Mouse (Mus musculus) MEL (cell line): ENCODE data around the gene Nxnl1. TPM values are rescaled to one million over a fixed set of nuclear protein-coding genes. Genes with fewer than 3 reads are reported as not detected.
A peak's percentile ranks its signal among the peaks of the same experiment; 100 is the strongest.

Source experiments
- DNase-seq: peaks from one replicate; pipeline ENCODE4 v3.0.0; 2011; ENCODE audit warnings: low read depth, low spot score
- H3K27ac ChIP-seq: 2 replicates; pipeline ENCODE4 v1.5.1; 2012; ENCODE audit warnings: low read depth, mild to moderate bottlenecking, control low read depth, low read length, moderate library complexity; ENCODE audit not compliant: control insufficient read depth
- H3K27me3 ChIP-seq, 2 experiments: fragments of 150-350 bp in 1 of 2; sonication (generic) in 1 of 2; 2 replicates each; pipeline ENCODE4 v1.6.1; 2012; ENCODE audit warnings: low read length in 2 of 2, mild to moderate bottlenecking in 2 of 2, improper control_type of control experiment in 1 of 2, moderate library complexity in 1 of 2; ENCODE audit not compliant: insufficient read depth in 2 of 2, control insufficient read depth in 1 of 2
- H3K36me3 ChIP-seq, 2 experiments: 2 replicates each; pipeline ENCODE4 v1.6.1; 2012 to 2014; ENCODE audit warnings: low read length in 2 of 2, improper control_type of control experiment in 1 of 2, inconsistent platforms in 1 of 2, mild to moderate bottlenecking in 1 of 2; ENCODE audit not compliant: insufficient read depth in 2 of 2, control insufficient read depth in 1 of 2
- H3K4me1 ChIP-seq, 2 experiments: fragments of 150-350 bp in 1 of 2; sonication (generic) in 1 of 2; 2 replicates each; pipeline ENCODE4 v1.6.1; 2012; ENCODE audit warnings: low read length in 2 of 2, improper control_type of control experiment in 1 of 2, mild to moderate bottlenecking in 1 of 2; ENCODE audit not compliant: insufficient read depth in 2 of 2, control insufficient read depth in 1 of 2
- H3K4me3 ChIP-seq, 2 experiments: fragments of 150-350 bp in 1 of 2; sonication (generic) in 1 of 2; 2 replicates each; pipeline ENCODE4 v1.5.1; 2012; ENCODE audit warnings: low read depth in 2 of 2, low read length in 2 of 2, mild to moderate bottlenecking in 2 of 2, moderate library complexity in 2 of 2, control low read depth in 1 of 2, improper control_type of control experiment in 1 of 2; ENCODE audit not compliant: control insufficient read depth in 1 of 2, insufficient read depth in 1 of 2
- H3K79me2 ChIP-seq: 2 replicates; pipeline ENCODE4 v1.6.1; 2012; ENCODE audit warnings: mild to moderate bottlenecking, low read length, moderate library complexity; ENCODE audit not compliant: control insufficient read depth, poor library complexity, insufficient read depth
- H3K9ac ChIP-seq: 2 replicates; pipeline ENCODE4 v1.6.1; 2012; ENCODE audit warnings: low read depth, mild to moderate bottlenecking, control low read depth, low read length, moderate library complexity; ENCODE audit not compliant: control insufficient read depth, poor library complexity, severe bottlenecking
- H3K9me3 ChIP-seq: fragments of 150-350 bp; sonication (generic); replicated peaks from 2 replicates; pipeline ENCODE4 v1.6.1; 2012; ENCODE audit warnings: mild to moderate bottlenecking, low read length, improper control_type of control experiment, moderate library complexity; ENCODE audit not compliant: insufficient read depth
- BHLHE40 ChIP-seq: IDR thresholded peaks from 2 replicates; pipeline ENCODE4 v1.6.1; 2012; ENCODE audit warnings: low read depth, mild to moderate bottlenecking, inconsistent platforms, low read length, improper control_type of control experiment, borderline replicate concordance
- CHD1 ChIP-seq: IDR thresholded peaks from 2 replicates; pipeline ENCODE4 v1.6.1; 2012; ENCODE audit warnings: low read depth, mild to moderate bottlenecking, inconsistent platforms, low read length, improper control_type of control experiment
- CHD2 ChIP-seq: IDR thresholded peaks from 2 replicates; pipeline ENCODE4 v1.6.1; 2011; ENCODE audit warnings: low read length, improper control_type of control experiment
- CTCF ChIP-seq, 3 experiments: IDR thresholded peaks in 2 of 3; conservative IDR thresholded peaks in 1 of 3; 2 replicates each; pipeline ENCODE4 v1.5.1; 2011 to 2012; ENCODE audit warnings: low read length in 3 of 3, low read depth in 2 of 3, mild to moderate bottlenecking in 2 of 3, improper control_type of control experiment in 1 of 3, inconsistent platforms in 1 of 3, mixed read lengths in 1 of 3, moderate library complexity in 1 of 3; ENCODE audit not compliant: control insufficient read depth in 1 of 3, insufficient read depth in 1 of 3, poor library complexity in 1 of 3, severe bottlenecking in 1 of 3
- E2F4 ChIP-seq: IDR thresholded peaks from 2 replicates; pipeline ENCODE4 v1.6.1; 2011; ENCODE audit warnings: low read depth, low read length, improper control_type of control experiment, borderline replicate concordance
- ELF1 ChIP-seq: IDR thresholded peaks from 2 replicates; pipeline ENCODE4 v1.6.1; 2014; ENCODE audit warnings: low read depth, mild to moderate bottlenecking, inconsistent platforms, low read length, improper control_type of control experiment, moderate library complexity
- EP300 ChIP-seq, 2 experiments: IDR thresholded peaks; 2 replicates each; pipeline ENCODE4 v1.6.1; 2011; ENCODE audit warnings: improper control_type of control experiment in 2 of 2, low read length in 2 of 2, low read depth in 1 of 2, mild to moderate bottlenecking in 1 of 2
- ETS1 ChIP-seq: IDR thresholded peaks from 2 replicates; pipeline ENCODE4 v1.6.1; 2012; ENCODE audit warnings: low read depth, mild to moderate bottlenecking, inconsistent platforms, low read length, improper control_type of control experiment, moderate library complexity
- GABPA ChIP-seq: IDR thresholded peaks from 2 replicates; pipeline ENCODE4 v1.6.1; 2012; ENCODE audit warnings: low read depth, mild to moderate bottlenecking, inconsistent platforms, low read length, improper control_type of control experiment, moderate library complexity
- GATA1 ChIP-seq: IDR thresholded peaks from 2 replicates; pipeline ENCODE4 v1.6.1; 2011; ENCODE audit warnings: low read depth, low read length, improper control_type of control experiment
- HCFC1 ChIP-seq: IDR thresholded peaks from 2 replicates; pipeline ENCODE4 v1.6.1; 2012; ENCODE audit warnings: low read depth, mild to moderate bottlenecking, inconsistent platforms, low read length, improper control_type of control experiment, moderate library complexity
- JUND ChIP-seq: IDR thresholded peaks from 2 replicates; pipeline ENCODE4 v1.6.1; 2011; ENCODE audit warnings: low read depth, mild to moderate bottlenecking, improper control_type of control experiment, low read length
- KAT2A ChIP-seq: conservative IDR thresholded peaks from 2 replicates; pipeline ENCODE4 v1.6.1; 2012; ENCODE audit warnings: low read depth, low read length, improper control_type of control experiment, inconsistent platforms
- MAFK ChIP-seq: IDR thresholded peaks from 2 replicates; pipeline ENCODE4 v1.6.1; 2011; ENCODE audit warnings: low read depth, mild to moderate bottlenecking, low read length, improper control_type of control experiment, borderline replicate concordance
- MAX ChIP-seq: IDR thresholded peaks from 2 replicates; pipeline ENCODE4 v1.6.1; 2011; ENCODE audit warnings: low read length, improper control_type of control experiment
- MEF2A ChIP-seq: IDR thresholded peaks from 2 replicates; pipeline ENCODE4 v1.6.1; 2014; ENCODE audit warnings: low read depth, mild to moderate bottlenecking, inconsistent platforms, low read length, improper control_type of control experiment; ENCODE audit not compliant: poor library complexity, insufficient replicate concordance, severe bottlenecking; ENCODE audit errors: extremely low read depth
- MXI1 ChIP-seq: IDR thresholded peaks from 2 replicates; pipeline ENCODE4 v1.6.1; 2011; ENCODE audit warnings: mild to moderate bottlenecking, low read depth, low read length, improper control_type of control experiment
- MYB ChIP-seq: IDR thresholded peaks from 2 replicates; pipeline ENCODE4 v1.6.1; 2011; ENCODE audit warnings: mild to moderate bottlenecking, low read depth, low read length, improper control_type of control experiment
- MYC ChIP-seq: IDR thresholded peaks from 2 replicates; pipeline ENCODE4 v1.6.1; 2011; ENCODE audit warnings: low read depth, mild to moderate bottlenecking, low read length, improper control_type of control experiment, moderate library complexity
- NELFE ChIP-seq: IDR thresholded peaks from 2 replicates; pipeline ENCODE4 v1.6.1; 2011; ENCODE audit warnings: low read depth, low read length, improper control_type of control experiment
- NRF1 ChIP-seq: IDR thresholded peaks from 2 replicates; pipeline ENCODE4 v1.6.1; 2014; ENCODE audit warnings: low read depth, mild to moderate bottlenecking, inconsistent platforms, low read length, improper control_type of control experiment, moderate library complexity; ENCODE audit not compliant: poor library complexity, insufficient read depth, severe bottlenecking
- POLR2A ChIP-seq, 2 experiments: IDR thresholded peaks; 2 replicates each; pipeline ENCODE4 v1.6.1; 2011 to 2012; ENCODE audit warnings: low read length in 2 of 2, mild to moderate bottlenecking in 2 of 2, control low read depth in 1 of 2, improper control_type of control experiment in 1 of 2, low read depth in 1 of 2, moderate library complexity in 1 of 2; ENCODE audit not compliant: control insufficient read depth in 1 of 2, insufficient read depth in 1 of 2, poor library complexity in 1 of 2
- POLR2AphosphoS2 ChIP-seq: IDR thresholded peaks from 2 replicates; pipeline ENCODE4 v1.6.1; 2011; ENCODE audit warnings: low read length, improper control_type of control experiment
- POLR2AphosphoS5 ChIP-seq: IDR thresholded peaks from 2 replicates; pipeline ENCODE4 v1.6.1; 2012; ENCODE audit warnings: low read depth, borderline replicate concordance, mild to moderate bottlenecking, inconsistent platforms, low read length, moderate library complexity, mixed read lengths
- RAD21 ChIP-seq: IDR thresholded peaks from 2 replicates; pipeline ENCODE4 v1.6.1; 2011; ENCODE audit warnings: mild to moderate bottlenecking, low read depth, low read length, improper control_type of control experiment
- RCOR1 ChIP-seq: IDR thresholded peaks from 2 replicates; pipeline ENCODE4 v1.6.1; 2012; ENCODE audit warnings: low read depth, mild to moderate bottlenecking, inconsistent platforms, low read length, improper control_type of control experiment
- SIN3A ChIP-seq: IDR thresholded peaks from 2 replicates; pipeline ENCODE4 v1.6.1; 2012; ENCODE audit warnings: low read length, improper control_type of control experiment, inconsistent platforms
- SMC3 ChIP-seq: IDR thresholded peaks from 2 replicates; pipeline ENCODE4 v1.6.1; 2011; ENCODE audit warnings: low read depth, low read length, improper control_type of control experiment
- TAL1 ChIP-seq: IDR thresholded peaks from 2 replicates; pipeline ENCODE4 v1.6.1; 2012; ENCODE audit warnings: mild to moderate bottlenecking, inconsistent platforms, low read length, moderate library complexity, mixed read lengths
- TBP ChIP-seq: IDR thresholded peaks from 2 replicates; pipeline ENCODE4 v1.8.0; 2011; ENCODE audit warnings: low read depth, low read length, improper control_type of control experiment
- TCF12 ChIP-seq: IDR thresholded peaks from 2 replicates; pipeline ENCODE4 v1.6.1; 2014; ENCODE audit warnings: low read depth, mild to moderate bottlenecking, inconsistent platforms, low read length, improper control_type of control experiment, moderate library complexity
- UBTF ChIP-seq: IDR thresholded peaks from 2 replicates; pipeline ENCODE4 v1.6.1; 2012; ENCODE audit warnings: low read depth, mild to moderate bottlenecking, inconsistent platforms, low read length, improper control_type of control experiment, moderate library complexity, borderline replicate concordance; ENCODE audit not compliant: insufficient read depth
- USF1 ChIP-seq: IDR thresholded peaks from 2 replicates; pipeline ENCODE4 v1.6.1; 2014; ENCODE audit warnings: low read depth, mild to moderate bottlenecking, inconsistent platforms, low read length, improper control_type of control experiment, moderate library complexity
- USF2 ChIP-seq, 2 experiments: IDR thresholded peaks; 2 replicates each; pipeline ENCODE4 v1.6.1; 2011 to 2012; ENCODE audit warnings: improper control_type of control experiment in 2 of 2, low read length in 2 of 2, borderline replicate concordance in 1 of 2, inconsistent platforms in 1 of 2, low read depth in 1 of 2, mild to moderate bottlenecking in 1 of 2; ENCODE audit not compliant: insufficient read depth in 1 of 2
- ZC3H11A ChIP-seq: IDR thresholded peaks from 2 replicates; pipeline ENCODE4 v1.6.1; 2012; ENCODE audit warnings: low read depth, mild to moderate bottlenecking, inconsistent platforms, low read length, improper control_type of control experiment
- ZKSCAN1 ChIP-seq: IDR thresholded peaks from 2 replicates; pipeline ENCODE4 v1.6.1; 2012; ENCODE audit warnings: low read depth, mild to moderate bottlenecking, inconsistent platforms, low read length, improper control_type of control experiment, moderate library complexity
- ZMIZ1 ChIP-seq: IDR thresholded peaks from 2 replicates; pipeline ENCODE4 v1.6.1; 2012; ENCODE audit warnings: low read depth, mild to moderate bottlenecking, inconsistent platforms, low read length, improper control_type of control experiment, moderate library complexity
- ZNF384 ChIP-seq: IDR thresholded peaks from 2 replicates; pipeline ENCODE4 v1.6.1; 2012; ENCODE audit warnings: low read depth, mild to moderate bottlenecking, inconsistent platforms, low read length, improper control_type of control experiment
- polyA plus RNA-seq, 2 experiments: library from polyadenylated mRNA; stranded (reverse) in 1 of 2; unstranded in 1 of 2; fragments of >175 nt in 1 of 2; fragments of >200 nt in 1 of 2; gene quantifications; 2 replicates each; pipeline versions ENCODE4 v1.2.1 to v1.2.4; 2012; ENCODE audit warnings: low replicate concordance in 2 of 2, low read depth in 1 of 2; ENCODE audit not compliant: insufficient read length in 2 of 2, insufficient read depth in 1 of 2, missing spikeins in 1 of 2
- total RNA-seq: library from RNA; depleted of rRNA; stranded (reverse); fragments of 300-350 nt; gene quantifications from 2 replicates; pipeline ENCODE4 v1.2.3, GENCODE M21; 2012

Gene Nxnl1
- total and polyA plus RNA-seq, 3 experiments, result 0.04 to 1.2 TPM; not detected in 1

DNA sequence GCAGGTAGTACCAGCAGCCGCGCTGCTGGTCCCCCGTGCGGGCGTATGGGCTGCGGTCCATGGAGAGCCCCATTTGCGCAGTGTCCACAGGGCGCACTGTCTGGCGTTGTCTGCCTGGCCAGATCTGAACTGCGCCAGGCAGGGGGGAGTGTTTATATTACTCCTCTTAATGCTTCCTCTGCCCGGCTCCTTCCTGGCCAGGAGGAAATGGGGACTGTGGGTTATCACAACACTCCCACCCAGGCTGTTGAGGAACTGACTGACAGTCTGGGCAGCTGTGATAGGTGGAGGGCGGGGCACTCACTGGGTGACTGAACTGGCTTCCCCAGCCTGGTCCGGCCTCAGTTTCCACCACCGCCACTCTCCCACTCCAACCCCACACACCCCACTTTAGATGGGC, 54.8 kb downstream of the Nxnl1 start, which contains the start of gene Plvap:
Gene Plvap, minus strand, starts transcription at position 109 of the 400 bp plus-strand sequence.
- Histone ChIP-seq H3K9ac (peak within 1 kb of the TSS; percentile 66), H3K36me3 (peaks cover 0 to 3% of the 10 kb centered on the region in 2 experiments; a peak in 1 of 4 replicates), H3K4me1 (peaks cover 2 to 19% of the 10 kb centered on the region in 2 experiments; a peak in 3 of 4 replicates), H3K27me3 (no peaks in the 10 kb centered on the region), H3K4me3 (peak within 1 kb of the TSS; percentile 11 to 55), H3K79me2 (peaks cover 3% of the 10 kb centered on the region), H3K9me3 (no peaks in the 10 kb centered on the region), H3K27ac (peak within 1 kb of the TSS; percentile 62)
- DNase-seq, result peak; percentile 92
- TF ChIP-seq POLR2A (IDR thresholded peaks at IDR 0.05; ENCODE audit: control insufficient read depth in 1 of 2, insufficient read depth in 1 of 2, low read depth in 1 of 2, low read length in 2 of 2, poor library complexity in 1 of 2) (peak; percentile 49 to 57; a peak in 1 of 4 replicates), TCF12 (peak; percentile 87), RCOR1 (no peak; the same call in 1 of the 2 replicates), CTCF (IDR thresholded peaks at IDR 0.05 in 2 of 3, conservative IDR thresholded peaks at IDR 0.05 in 1 of 3; ENCODE audit: control insufficient read depth in 1 of 3, insufficient read depth in 1 of 3, low read depth in 2 of 3, low read length in 3 of 3, poor library complexity in 1 of 3, severe bottlenecking in 1 of 3) (no peak), POLR2AphosphoS2 (no peak), SIN3A (peak; percentile 71; the same call in 1 of the 2 replicates), TAL1 (peak; percentile 92), NRF1 (no peak), CHD2 (no peak), ZMIZ1 (no peak), MEF2A (no peak), MAX (no peak), MAFK (no peak), ZC3H11A (no peak), JUND (no peak), GATA1 (peak; percentile 78), UBTF (no peak), POLR2AphosphoS5 (no peak), RAD21 (no peak), TBP (peak; percentile 45; the same call in 1 of the 2 replicates), ZNF384 (no peak), MYB (no peak), EP300 (IDR thresholded peaks at IDR 0.05; ENCODE audit: low read depth in 1 of 2, low read length in 2 of 2) (peak; percentile 76 to 91), GABPA (no peak), KAT2A (no peak), ELF1 (no peak), SMC3 (no peak), BHLHE40 (no peak), MXI1 (peak; percentile 25; the same call in 1 of the 2 replicates), E2F4 (no peak), USF1 (no peak), ETS1 (peak; percentile 20; the same call in 1 of the 2 replicates), HCFC1 (no peak; the same call in 1 of the 2 replicates), MYC (no peak), NELFE (0 out of 2 replicates have a peak, but pooled peaks have one; percentile 22), ZKSCAN1 (no peak), CHD1 (no peak), USF2 (IDR thresholded peaks at IDR 0.05; ENCODE audit: borderline replicate concordance in 1 of 2, insufficient read depth in 1 of 2, low read depth in 1 of 2, low read length in 2 of 2) (no peak)
